Mouse (Mus musculus) stomach, postnatal 0 days (tissue): ENCODE measurements around the gene Plxna4. TPM values are rescaled to one million over a fixed set of nuclear protein-coding genes. Genes with fewer than 3 reads are reported as not detected.

ENCODE experiments used
- ATAC-seq: fragments of 200-750 bp; cut with Nextera tagmentation; 2 replicates; pipeline ENCODE4 v1.8.0; 2017; ENCODE audit not compliant: low FRiP score, low TSS enrichment
- DNase-seq: peaks from one replicate; pipeline ENCODE4 v3.0.0-alpha.2; 2016; ENCODE audit warnings: low spot score
- H3K27ac ChIP-seq: fragments of 300-500 bp; sonication (generic); replicated peaks from 2 replicates; pipeline ENCODE4 v1.5.1; 2014; ENCODE audit warnings: mild to moderate bottlenecking, control low read depth
- H3K27me3 ChIP-seq: fragments of 300-500 bp; sonication (generic); 2 replicates; pipeline ENCODE4 v1.6.1; 2014; ENCODE audit warnings: low read length; ENCODE audit not compliant: control insufficient read depth, insufficient read depth
- H3K36me3 ChIP-seq: fragments of 300-500 bp; sonication (generic); 2 replicates; pipeline ENCODE4 v1.6.1; 2014; ENCODE audit warnings: low read length, mixed read lengths; ENCODE audit not compliant: control insufficient read depth, insufficient read depth
- H3K4me1 ChIP-seq: fragments of 300-500 bp; sonication (generic); replicated peaks from 2 replicates; pipeline ENCODE4 v1.6.1; 2014; ENCODE audit warnings: antibody characterized with exemption; ENCODE audit not compliant: control insufficient read depth, insufficient read depth
- H3K4me2 ChIP-seq: fragments of 300-500 bp; sonication (generic); replicated peaks from 2 replicates; pipeline ENCODE4 v1.6.1; 2014; ENCODE audit warnings: low read depth, mild to moderate bottlenecking, control low read depth, moderate library complexity
- H3K4me3 ChIP-seq: fragments of 300-500 bp; sonication (generic); 2 replicates; pipeline ENCODE4 v1.5.1; 2014; ENCODE audit warnings: low read depth, low read length, control low read depth
- H3K9ac ChIP-seq: fragments of 300-500 bp; sonication (generic); 2 replicates; pipeline ENCODE4 v1.6.1; 2014; ENCODE audit warnings: mild to moderate bottlenecking, low read length, control low read depth, mixed read lengths
- H3K9me3 ChIP-seq: fragments of 300-500 bp; sonication (generic); 2 replicates; pipeline ENCODE4 v1.6.1; 2016; ENCODE audit warnings: low read length; ENCODE audit not compliant: control insufficient read depth
- CTCF ChIP-seq: IDR thresholded peaks from 2 replicates; pipeline ENCODE4 v1.5.1; 2016; ENCODE audit warnings: antibody characterized with exemption, low read depth, mild to moderate bottlenecking, moderate library complexity
- EP300 ChIP-seq: optimal IDR thresholded peaks from 2 replicates; pipeline ENCODE3; 2016; ENCODE audit warnings: antibody characterized with exemption
- WGBS: fragments of 180-500 bp; shearing (Covaris S2); extraction: QIAGEN DNeasy Blood & Tissue Kit; methylation state at CpG from one replicate; pipeline ENCODE4 v1.1.7; 2014; 5-methylcytosine and 5-hydroxymethylcytosine counted together
- polyA plus RNA-seq: library from polyadenylated mRNA; unstranded; fragments of >200 nt; fragmentation: Nextera tagmentation; extraction: Ambion mirVana; gene quantifications from 2 replicates; pipeline ENCODE4 v1.2.1, GENCODE M21; 2015

Gene Plxna4
- polyA plus RNA-seq, 1 experiment from 2014 or later: 1.1 TPM

GRCm38 (mm10) chr6:32212439-32212838 is 375.6 kb downstream of the Plxna4 start:
- no peak overlapping the region for H3K27ac ChIP-seq
- no peaks in the 10 kb centered on the region for H3K36me3 ChIP-seq
- no peak for TF ChIP-seq EP300
- TF ChIP-seq CTCF: no peak
- WGBS: 38% methylated on average over 4 of the region's 4 CpGs
- no peak overlapping the region for H3K4me3 ChIP-seq
- ATAC-seq (no peak), DNase-seq (no peak)
- H3K9ac ChIP-seq: no peak overlapping the region
- H3K4me2 ChIP-seq: no peak overlapping the region
- H3K4me1 ChIP-seq: no peaks in the 10 kb centered on the region
- H3K27me3 ChIP-seq: no peaks in the 10 kb centered on the region
- H3K9me3 ChIP-seq: no peaks in the 10 kb centered on the region

DNA sequence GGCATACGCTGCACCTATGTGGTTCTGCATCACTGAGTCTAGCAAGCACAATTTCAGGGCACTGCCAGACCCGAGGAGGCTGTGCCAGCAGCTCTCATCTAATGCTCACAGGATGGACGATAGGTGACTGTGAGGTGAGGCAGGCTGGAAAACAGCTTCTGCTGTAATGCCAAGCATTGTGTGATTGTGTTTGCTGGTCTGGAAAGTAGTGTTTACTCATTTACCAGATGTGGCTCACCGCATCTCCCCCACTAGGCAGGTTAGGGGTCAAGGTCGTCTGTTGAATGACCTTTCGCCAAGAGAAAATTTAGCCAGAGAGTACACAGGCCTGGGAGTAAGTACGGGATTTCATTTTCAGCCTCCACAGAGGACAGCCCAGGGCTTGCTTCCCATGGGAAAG is 377.9 kb downstream of the Plxna4 start:
- WGBS: 73% methylated on average over 7 of the region's 7 CpGs
- Histone ChIP-seq H3K4me1 (no peaks in the 10 kb centered on the region), H3K27me3 (no peaks in the 10 kb centered on the region), H3K36me3 (no peaks in the 10 kb centered on the region), H3K4me2 (no peak overlapping the region), H3K27ac (no peak overlapping the region), H3K9me3 (no peaks in the 10 kb centered on the region), H3K4me3 (no peak overlapping the region), H3K9ac (no peak overlapping the region)
- ATAC-seq (no peak), DNase-seq (no peak)
- TF ChIP-seq CTCF (no peak), EP300 (no peak)

DNA sequence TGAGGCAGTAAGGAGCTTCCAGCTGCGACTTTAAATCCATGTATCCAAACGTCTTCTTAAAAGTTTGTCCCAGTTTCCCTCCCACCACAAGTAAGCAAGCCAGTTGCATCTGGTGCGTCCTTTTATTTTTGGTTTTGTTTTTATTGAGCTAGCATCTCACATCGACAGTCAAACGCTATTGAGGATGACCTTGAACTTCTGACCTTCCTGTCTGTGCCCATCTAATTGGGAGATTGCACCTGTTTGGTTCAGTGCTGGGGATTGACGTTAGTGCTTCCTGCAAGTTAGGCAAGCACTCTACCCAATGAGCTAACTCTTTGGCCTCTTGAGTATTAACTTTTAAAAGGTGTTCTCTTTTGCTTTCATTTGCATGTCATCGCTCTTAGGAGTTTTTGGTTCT is 379.0 kb downstream of the Plxna4 start:
- TF ChIP-seq EP300 (no peak), CTCF (no peak)
- Histone ChIP-seq H3K4me3 (no peak overlapping the region), H3K4me1 (no peaks in the 10 kb centered on the region), H3K9ac (no peak overlapping the region), H3K27ac (no peak overlapping the region), H3K27me3 (no peaks in the 10 kb centered on the region), H3K36me3 (no peaks in the 10 kb centered on the region), H3K9me3 (no peaks in the 10 kb centered on the region), H3K4me2 (no peak overlapping the region)
- DNase-seq (no peak), ATAC-seq (no peak)
- 78% methylated on average over 7 of the region's 7 CpGs for WGBS

DNA sequence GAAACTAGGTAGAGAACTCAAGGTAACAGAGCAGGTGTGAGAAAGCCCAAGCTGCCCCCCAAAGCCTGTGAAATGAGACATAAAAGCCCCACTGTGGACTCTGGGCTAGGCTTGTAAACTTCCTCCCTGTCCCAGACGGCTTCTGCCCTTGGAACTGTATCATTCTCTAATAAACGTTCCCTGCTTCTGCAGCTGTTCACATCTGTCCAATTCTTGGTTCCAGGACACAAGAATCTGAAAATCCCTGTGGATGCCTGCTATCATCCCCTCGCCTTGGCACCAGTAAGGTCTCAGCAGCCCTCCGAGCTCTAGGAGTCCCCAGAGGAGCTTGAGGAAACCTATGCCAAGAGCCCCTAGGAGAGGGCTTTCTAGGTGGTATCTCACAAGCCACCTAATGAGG is 383.7 kb downstream of the Plxna4 start:
- Histone ChIP-seq H3K36me3 (no peaks in the 10 kb centered on the region), H3K27ac (no peak overlapping the region), H3K4me1 (no peaks in the 10 kb centered on the region), H3K9ac (no peak overlapping the region), H3K4me2 (no peak overlapping the region), H3K9me3 (no peaks in the 10 kb centered on the region), H3K27me3 (no peaks in the 10 kb centered on the region), H3K4me3 (no peak overlapping the region)
- 50% methylated on average over 4 of the region's 4 CpGs for WGBS
- DNase-seq (no peak), ATAC-seq (no peak)
- TF ChIP-seq EP300 (no peak), CTCF (no peak)

DNA sequence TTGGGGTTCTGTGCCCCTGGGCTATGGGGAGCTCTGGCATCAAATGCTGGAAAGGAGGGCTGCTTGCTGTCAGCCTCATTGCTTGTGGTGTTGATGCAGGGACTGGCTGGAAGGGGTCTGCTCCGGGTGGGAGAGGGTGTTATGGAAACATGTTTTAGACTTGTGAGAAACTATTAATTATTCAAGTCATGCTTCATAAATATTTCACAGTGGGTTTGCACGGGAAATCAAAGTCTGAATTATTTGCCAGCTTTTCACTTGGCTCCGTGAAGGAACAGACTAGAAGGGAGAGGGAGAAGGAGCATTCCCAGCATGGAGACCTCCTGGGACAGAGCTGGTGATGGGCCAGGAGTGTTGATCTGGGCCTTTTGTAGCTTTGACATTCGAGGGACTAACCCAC is 384.6 kb downstream of the Plxna4 start:
- 33% methylated on average over 4 of the region's 4 CpGs for WGBS
- H3K9me3 ChIP-seq: no peaks in the 10 kb centered on the region
- DNase-seq: no peak
- H3K36me3 ChIP-seq: no peaks in the 10 kb centered on the region
- no peak overlapping the region for H3K4me2 ChIP-seq
- no peak for ATAC-seq
- H3K4me3 ChIP-seq: no peak overlapping the region
- H3K27me3 ChIP-seq: no peaks in the 10 kb centered on the region
- no peaks in the 10 kb centered on the region for H3K4me1 ChIP-seq
- TF ChIP-seq CTCF: no peak
- no peak for TF ChIP-seq EP300
- no peak overlapping the region for H3K27ac ChIP-seq
- no peak overlapping the region for H3K9ac ChIP-seq

GRCm38 (mm10) chr6:32202664-32203192 is 385.3 kb downstream of the Plxna4 start:
- H3K36me3 ChIP-seq: no peaks in the 10 kb centered on the region
- DNase-seq (no peak), ATAC-seq (no peak)
- no peaks in the 10 kb centered on the region for H3K27me3 ChIP-seq
- WGBS: 44% methylated on average over 1 of the region's 1 CpGs
- H3K4me1 ChIP-seq: no peaks in the 10 kb centered on the region
- no peaks in the 10 kb centered on the region for H3K9me3 ChIP-seq
- no peak overlapping the region for H3K27ac ChIP-seq
- no peak overlapping the region for H3K9ac ChIP-seq
- H3K4me3 ChIP-seq: no peak overlapping the region
- H3K4me2 ChIP-seq: no peak overlapping the region
- TF ChIP-seq EP300: no peak
- no peak for TF ChIP-seq CTCF
